Mouse (Mus musculus): Measurements from ENCODE around the gene Cntnap4. TPM values are rescaled to one million over a fixed set of nuclear protein-coding genes. Genes with fewer than 3 reads are reported as not detected.

Gene Cntnap4
- not detected in 2 replicates for polyA plus RNA-seq (2011; ENCODE audit: insufficient read depth, insufficient read length, low read depth, missing spikeins)

DNA sequence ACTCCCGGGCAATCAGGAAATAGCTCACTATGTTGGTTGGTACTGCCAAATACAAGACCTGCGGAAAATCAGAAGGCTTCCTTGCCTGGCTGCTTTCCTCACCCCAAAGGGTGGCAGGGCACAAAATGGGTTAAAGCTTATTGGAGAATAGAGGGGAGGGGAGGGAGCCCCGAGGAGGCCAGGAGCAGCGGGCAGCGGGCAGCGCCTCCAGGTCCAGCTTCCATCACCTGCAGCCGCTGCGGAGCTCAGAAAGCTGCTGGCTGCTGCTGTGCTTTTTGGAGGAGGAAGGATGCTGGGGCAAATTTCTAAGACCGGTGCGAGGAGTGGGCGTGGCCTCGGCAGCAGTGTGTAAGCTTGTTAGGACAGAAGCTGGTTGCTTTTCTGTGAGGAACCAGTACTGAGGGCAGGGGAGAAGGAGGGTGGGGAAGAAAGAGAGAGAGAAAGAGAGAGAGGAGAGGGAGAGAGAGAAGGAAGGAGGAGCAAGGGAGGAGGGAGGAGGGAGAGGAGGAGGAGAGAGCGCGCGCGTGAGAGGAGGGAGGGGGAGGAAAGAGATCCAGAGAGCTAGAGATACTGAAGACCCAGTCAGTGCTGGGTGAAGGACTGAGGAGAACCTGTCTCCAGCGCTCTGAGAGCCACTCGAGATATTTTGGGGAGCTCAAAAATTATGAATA is at the start of gene Cntnap4:
Gene Cntnap4 (plus strand): TSS at position 573 of the 671 bp plus-strand sequence.
- Histone ChIP-seq H3K4me3 (ENCODE audit: low read depth, low read length) (peak within 1 kb of the TSS; percentile 45; the same call in 1 of the 2 replicates), H3K36me3 (ENCODE audit: control insufficient read depth, insufficient read depth, low read length, poor library complexity, severe bottlenecking) (no peaks in the 10 kb centered on the region), H3K27ac (ENCODE audit: insufficient read depth, low read length) (no peak within 1 kb of the TSS), H3K27me3 (ENCODE audit: control insufficient read depth, insufficient read depth, low read length, poor library complexity, severe bottlenecking) (no peaks in the 10 kb centered on the region), H3K4me1 (ENCODE audit: control insufficient read depth, insufficient read depth, low read length) (no peaks in the 10 kb centered on the region), H3K9ac (ENCODE audit: low read depth, poor library complexity, severe bottlenecking) (no peak within 1 kb of the TSS), H3K9me3 (replicated peaks; ENCODE audit: control insufficient read depth, insufficient read depth, low read length, poor library complexity, severe bottlenecking) (no peaks in the 10 kb centered on the region)
- TF ChIP-seq CTCF (IDR thresholded peaks at IDR 0.05; ENCODE audit: low read depth, low read length), result no peak
- no peak for TF ChIP-seq EP300 (IDR thresholded peaks at IDR 0.05; ENCODE audit: insufficient read depth, low read depth, low read length)
- no peak for TF ChIP-seq POLR2A (IDR thresholded peaks at IDR 0.05; ENCODE audit: insufficient read depth, low read length)

DNA sequence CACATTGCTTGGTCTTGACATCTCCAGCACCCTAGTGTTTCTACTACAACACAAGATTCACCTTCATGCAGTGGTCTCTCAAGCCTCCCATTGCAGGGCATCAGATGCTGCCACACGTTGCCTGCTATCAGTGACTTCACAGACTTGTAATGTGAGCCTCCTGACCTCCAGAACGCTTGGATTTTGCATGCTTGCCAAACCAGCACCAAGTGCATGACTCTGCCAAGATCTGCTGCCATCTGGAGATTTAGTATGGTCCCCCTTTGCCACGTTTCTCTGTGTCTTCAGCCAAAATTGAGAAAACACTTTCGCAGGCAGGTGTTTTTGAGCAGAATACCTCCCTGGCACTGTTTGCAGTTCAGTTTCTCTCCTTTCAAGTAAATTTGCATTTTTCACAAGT is 12.5 kb upstream of the Cntnap4 start:
- Histone ChIP-seq H3K4me3 (ENCODE audit: low read depth, low read length) (no peak overlapping the region), H3K4me1 (ENCODE audit: control insufficient read depth, insufficient read depth, low read length) (no peaks in the 10 kb centered on the region), H3K27me3 (ENCODE audit: control insufficient read depth, insufficient read depth, low read length, poor library complexity, severe bottlenecking) (no peaks in the 10 kb centered on the region), H3K9me3 (replicated peaks; ENCODE audit: control insufficient read depth, insufficient read depth, low read length, poor library complexity, severe bottlenecking) (no peaks in the 10 kb centered on the region; the same call in 1 of the 2 replicates), H3K9ac (ENCODE audit: low read depth, poor library complexity, severe bottlenecking) (no peak overlapping the region), H3K27ac (ENCODE audit: insufficient read depth, low read length) (no peak overlapping the region), H3K36me3 (ENCODE audit: control insufficient read depth, insufficient read depth, low read length, poor library complexity, severe bottlenecking) (no peaks in the 10 kb centered on the region)
- no peak for TF ChIP-seq POLR2A (IDR thresholded peaks at IDR 0.05; ENCODE audit: insufficient read depth, low read length)
- TF ChIP-seq CTCF (IDR thresholded peaks at IDR 0.05; ENCODE audit: low read depth, low read length), result no peak
- TF ChIP-seq EP300 (IDR thresholded peaks at IDR 0.05; ENCODE audit: insufficient read depth, low read depth, low read length), result no peak

DNA sequence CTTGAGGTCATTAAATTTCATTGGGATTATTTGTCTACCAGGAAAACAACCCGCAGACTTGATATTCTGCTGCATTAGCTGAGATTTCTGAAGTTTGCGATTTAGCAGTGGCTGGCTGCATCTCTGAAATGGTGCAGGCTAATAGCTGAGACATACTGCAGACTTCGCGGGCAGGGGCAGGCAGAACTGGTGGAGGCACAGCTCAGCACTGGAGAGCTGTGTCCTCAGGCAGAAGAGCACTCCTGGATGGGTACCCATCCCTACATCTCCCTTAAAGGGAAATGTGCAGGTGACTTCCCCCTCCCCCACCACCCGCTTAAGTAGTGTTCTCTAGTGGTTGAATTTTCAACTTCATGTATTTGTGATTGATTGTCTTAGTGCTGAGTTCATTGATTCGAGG is 698 bp downstream of the Cntnap4 start:
- no peaks in the 10 kb centered on the region for H3K36me3 ChIP-seq (ENCODE audit: control insufficient read depth, insufficient read depth, low read length, poor library complexity, severe bottlenecking)
- TF ChIP-seq CTCF (IDR thresholded peaks at IDR 0.05; ENCODE audit: low read depth, low read length), result no peak
- no peak for TF ChIP-seq EP300 (IDR thresholded peaks at IDR 0.05; ENCODE audit: insufficient read depth, low read depth, low read length)
- no peak for TF ChIP-seq POLR2A (IDR thresholded peaks at IDR 0.05; ENCODE audit: insufficient read depth, low read length)

DNA sequence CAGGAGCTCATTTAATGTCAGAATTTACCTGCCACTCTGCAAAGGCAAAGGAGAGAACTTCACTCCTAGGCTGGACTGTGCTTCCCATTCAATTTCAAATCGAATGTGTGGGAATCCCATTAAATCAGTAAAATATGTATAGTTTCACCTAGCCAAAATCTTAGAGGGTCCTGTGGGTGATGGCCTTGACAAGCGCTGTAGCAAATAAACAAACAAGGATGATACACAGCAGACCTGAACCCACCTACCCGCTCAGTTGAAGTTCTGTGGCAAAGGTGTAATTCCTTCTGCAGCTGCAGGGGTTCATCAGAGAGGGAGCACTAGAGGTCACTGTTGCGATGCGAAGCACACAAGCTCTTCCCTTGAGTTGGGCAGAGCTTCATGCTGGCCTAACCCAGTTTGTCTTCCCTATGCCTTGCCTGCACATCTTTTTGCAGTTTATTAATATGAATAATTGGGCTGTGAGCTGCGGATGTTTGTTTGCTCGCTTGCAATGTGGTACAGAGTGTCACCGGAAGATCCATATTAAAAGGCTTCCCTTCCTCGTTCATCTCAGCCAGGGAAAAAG is 1.6 kb downstream of the Cntnap4 start:
- H3K4me3 ChIP-seq (ENCODE audit: low read depth, low read length), result no peak overlapping the region
- no peaks in the 10 kb centered on the region for H3K36me3 ChIP-seq (ENCODE audit: control insufficient read depth, insufficient read depth, low read length, poor library complexity, severe bottlenecking)
- TF ChIP-seq EP300 (IDR thresholded peaks at IDR 0.05; ENCODE audit: insufficient read depth, low read depth, low read length) (no peak), CTCF (IDR thresholded peaks at IDR 0.05; ENCODE audit: low read depth, low read length) (peak; percentile 89), POLR2A (IDR thresholded peaks at IDR 0.05; ENCODE audit: insufficient read depth, low read length) (no peak)
- no peak overlapping the region for H3K9ac ChIP-seq (ENCODE audit: low read depth, poor library complexity, severe bottlenecking)
- H3K4me1 ChIP-seq (ENCODE audit: control insufficient read depth, insufficient read depth, low read length), result no peaks in the 10 kb centered on the region
- no peaks in the 10 kb centered on the region for H3K9me3 ChIP-seq (replicated peaks; ENCODE audit: control insufficient read depth, insufficient read depth, low read length, poor library complexity, severe bottlenecking)
- no peaks in the 10 kb centered on the region for H3K27me3 ChIP-seq (ENCODE audit: control insufficient read depth, insufficient read depth, low read length, poor library complexity, severe bottlenecking)
- H3K27ac ChIP-seq (ENCODE audit: insufficient read depth, low read length), result no peak overlapping the region

More for the DNA sequence above, 698 bp downstream of the Cntnap4 start:
- H3K4me1 ChIP-seq (ENCODE audit: control insufficient read depth, insufficient read depth, low read length), result no peaks in the 10 kb centered on the region
- H3K9me3 ChIP-seq (replicated peaks; ENCODE audit: control insufficient read depth, insufficient read depth, low read length, poor library complexity, severe bottlenecking), result no peaks in the 10 kb centered on the region
- H3K27ac ChIP-seq (ENCODE audit: insufficient read depth, low read length), result no peak overlapping the region
- H3K27me3 ChIP-seq (ENCODE audit: control insufficient read depth, insufficient read depth, low read length, poor library complexity, severe bottlenecking), result no peaks in the 10 kb centered on the region
- no peak overlapping the region for H3K4me3 ChIP-seq (ENCODE audit: low read depth, low read length)
- H3K9ac ChIP-seq (ENCODE audit: low read depth, poor library complexity, severe bottlenecking), result no peak overlapping the region

DNA sequence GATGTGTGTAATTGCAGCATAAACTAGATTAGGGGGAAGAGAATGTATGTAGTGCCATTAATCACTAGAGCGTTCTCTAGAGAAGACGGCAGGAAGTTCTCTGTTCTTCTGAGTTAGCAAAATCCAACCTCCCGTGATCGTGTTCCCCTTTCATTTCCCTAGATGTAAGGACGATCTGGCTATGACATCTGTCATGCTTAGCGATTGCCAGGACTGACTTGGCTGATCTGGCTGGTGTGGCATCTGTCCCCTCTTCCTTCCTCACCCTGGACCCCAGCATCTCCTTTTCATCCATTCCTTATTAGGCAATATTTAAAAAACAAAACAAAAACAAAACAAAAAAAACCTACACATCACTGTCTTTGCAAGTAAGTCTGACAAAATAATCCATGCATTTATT is 11.6 kb downstream of the Cntnap4 start:
- Histone ChIP-seq H3K9ac (ENCODE audit: low read depth, poor library complexity, severe bottlenecking) (no peak overlapping the region), H3K27ac (ENCODE audit: insufficient read depth, low read length) (no peak overlapping the region), H3K4me1 (ENCODE audit: control insufficient read depth, insufficient read depth, low read length) (no peaks in the 10 kb centered on the region), H3K36me3 (ENCODE audit: control insufficient read depth, insufficient read depth, low read length, poor library complexity, severe bottlenecking) (no peaks in the 10 kb centered on the region), H3K4me3 (ENCODE audit: low read depth, low read length) (no peak overlapping the region), H3K27me3 (ENCODE audit: control insufficient read depth, insufficient read depth, low read length, poor library complexity, severe bottlenecking) (peaks cover 2% of the 10 kb centered on the region), H3K9me3 (replicated peaks; ENCODE audit: control insufficient read depth, insufficient read depth, low read length, poor library complexity, severe bottlenecking) (no peaks in the 10 kb centered on the region)
- no peak for TF ChIP-seq POLR2A (IDR thresholded peaks at IDR 0.05; ENCODE audit: insufficient read depth, low read length)
- TF ChIP-seq CTCF (IDR thresholded peaks at IDR 0.05; ENCODE audit: low read depth, low read length), result no peak
- TF ChIP-seq EP300 (IDR thresholded peaks at IDR 0.05; ENCODE audit: insufficient read depth, low read depth, low read length), result no peak

DNA sequence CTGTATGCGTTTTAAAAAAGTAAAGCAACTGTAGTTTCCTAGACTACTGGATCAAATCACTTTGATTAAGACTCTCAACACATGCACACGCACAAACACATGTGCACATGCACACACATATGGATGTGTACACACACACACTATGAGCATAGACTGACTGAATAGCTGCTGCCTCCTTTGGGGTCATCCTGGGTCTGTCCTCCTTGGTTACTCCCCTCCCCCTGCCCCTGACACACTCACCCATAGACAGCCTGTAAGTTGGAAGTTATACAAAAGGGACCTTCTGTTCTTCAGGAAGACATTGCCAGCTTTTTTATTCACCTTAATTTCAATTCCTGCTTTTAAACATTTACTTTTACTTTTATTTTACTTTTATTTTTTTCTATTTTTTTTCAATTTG is 13.6 kb downstream of the Cntnap4 start:
- Histone ChIP-seq H3K4me3 (ENCODE audit: low read depth, low read length) (no peak overlapping the region), H3K9ac (ENCODE audit: low read depth, poor library complexity, severe bottlenecking) (no peak overlapping the region), H3K27ac (ENCODE audit: insufficient read depth, low read length) (no peak overlapping the region), H3K27me3 (ENCODE audit: control insufficient read depth, insufficient read depth, low read length, poor library complexity, severe bottlenecking) (peaks cover 2% of the 10 kb centered on the region), H3K36me3 (ENCODE audit: control insufficient read depth, insufficient read depth, low read length, poor library complexity, severe bottlenecking) (no peaks in the 10 kb centered on the region), H3K4me1 (ENCODE audit: control insufficient read depth, insufficient read depth, low read length) (no peaks in the 10 kb centered on the region), H3K9me3 (replicated peaks; ENCODE audit: control insufficient read depth, insufficient read depth, low read length, poor library complexity, severe bottlenecking) (no peaks in the 10 kb centered on the region)
- TF ChIP-seq CTCF (IDR thresholded peaks at IDR 0.05; ENCODE audit: low read depth, low read length) (no peak), EP300 (IDR thresholded peaks at IDR 0.05; ENCODE audit: insufficient read depth, low read depth, low read length) (no peak), POLR2A (IDR thresholded peaks at IDR 0.05; ENCODE audit: insufficient read depth, low read length) (no peak)
